Mouse (Mus musculus): ENCODE measurements around the gene Nckap1. TPM values are rescaled to one million over a fixed set of nuclear protein-coding genes. Genes with fewer than 3 reads are reported as not detected.
A peak's percentile ranks its signal among the peaks of the same experiment; 100 is the strongest.

Gene Nckap1
- polyA plus RNA-seq, 1 experiment from 2014 or later: 119 TPM

GRCm38 (mm10) chr2:80465991-80466821, 115.0 kb downstream of the Nckap1 start:
- Histone ChIP-seq H3K4me3 (no peak overlapping the region), H3K27ac (no peak overlapping the region), H3K9me3 (no peaks in the 10 kb centered on the region), H3K4me1 (no peaks in the 10 kb centered on the region), H3K36me3 (no peaks in the 10 kb centered on the region), H3K9ac (no peak overlapping the region), H3K4me2 (replicated peaks) (no peak overlapping the region), H3K27me3 (replicated peaks) (no peaks in the 10 kb centered on the region)
- no peak for ATAC-seq (ENCODE audit: low FRiP score, low read depth)
- 89% methylated on average over 16 of the region's 16 CpGs for WGBS

DNA sequence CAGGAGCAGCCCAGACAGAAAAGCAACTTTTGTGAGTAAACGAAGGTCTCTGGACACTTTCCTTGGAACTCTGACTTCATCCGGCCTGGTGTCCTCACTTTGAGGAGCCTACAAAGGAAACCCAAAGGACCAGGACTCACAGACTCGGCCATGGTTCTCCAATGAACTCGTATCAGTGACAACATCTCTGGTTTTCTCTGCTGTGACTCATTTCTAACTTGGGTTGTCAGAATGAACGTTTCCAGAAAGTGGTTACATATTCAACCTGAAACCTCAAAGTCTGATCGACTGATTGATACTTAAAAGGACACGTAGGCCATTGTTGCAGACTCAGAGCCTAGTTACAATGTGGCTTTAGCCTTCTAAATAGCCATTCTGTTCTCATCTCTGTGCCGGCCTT, 119.4 kb downstream of the Nckap1 start:
- H3K27me3 ChIP-seq (replicated peaks): no peaks in the 10 kb centered on the region
- H3K4me3 ChIP-seq: no peak overlapping the region
- no peaks in the 10 kb centered on the region for H3K36me3 ChIP-seq
- no peaks in the 10 kb centered on the region for H3K4me1 ChIP-seq
- no peak overlapping the region for H3K27ac ChIP-seq
- no peak overlapping the region for H3K9ac ChIP-seq
- H3K9me3 ChIP-seq: no peaks in the 10 kb centered on the region
- H3K4me2 ChIP-seq (replicated peaks): no peak overlapping the region
- 76% methylated on average over 8 of the region's 8 CpGs for WGBS
- ATAC-seq (ENCODE audit: low FRiP score, low read depth): no peak

MicroRNAs within 50 kb of the gene (microRNA counts, 519-probe panel; counts per million panel counts)
- 342 counts per million, percentile 67 among the panel's probes with 10 or more counts for microRNA mmu-miR-684

Small RNA genes lying within 50 kb of the gene (microRNA-seq; reads per million reads assigned to microRNA genes)
- not detected for gene Mir684-1

Other genes with a start within 250 kb of the Nckap1 start
- 39.4 and 43.9 TPM in 2 replicates for gene Frzb, start 133.8 kb downstream of the Nckap1 start, polyA plus RNA-seq (2016; fragmentation: Nextera tagmentation; extraction: Ambion mirVana)
- gene Dusp19, start 35.7 kb upstream of the Nckap1 start, polyA plus RNA-seq (2016; fragmentation: Nextera tagmentation; extraction: Ambion mirVana): 16.8 and 17.3 TPM in 2 replicates
- 55.4 and 58.0 TPM in 2 replicates for gene Nup35, start 35.9 kb upstream of the Nckap1 start, polyA plus RNA-seq (2016; fragmentation: Nextera tagmentation; extraction: Ambion mirVana)